Mouse (Mus musculus) bone marrow macrophage, adult 2 months (primary cell): ENCODE measurements at regions not wholly inside any gene's neighbourhood (a gene's known extent, or its start where the extent isn't known, plus 50 kb on each side); places are given as distances from the start of the nearest gene placed in this dataset.

ENCODE experiments used
- CTCF ChIP-seq: IDR thresholded peaks from 2 replicates; pipeline ENCODE4 v1.5.1; 2012; ENCODE audit warnings: low read depth, mild to moderate bottlenecking, low read length, moderate library complexity
- POLR2A ChIP-seq: IDR thresholded peaks from 2 replicates; pipeline ENCODE4 v1.6.1; 2012; ENCODE audit warnings: mild to moderate bottlenecking, low read depth, low read length, borderline replicate concordance

- TF ChIP-seq POLR2A (no peak), CTCF (no peak)
These were observed 92.0 kb upstream of the Serbp1 start for GRCm38 (mm10) chr6:67145969-67146368.
